Mouse (Mus musculus): ENCODE data around the gene Gm20422. TPM values are rescaled to one million over a fixed set of nuclear protein-coding genes. Genes with fewer than 3 reads are reported as not detected.

Gm20422 gene
- polyA plus RNA-seq (2016; fragmentation: Nextera tagmentation; extraction: Ambion mirVana): 0.79 and 1.3 TPM in 2 replicates

DNA sequence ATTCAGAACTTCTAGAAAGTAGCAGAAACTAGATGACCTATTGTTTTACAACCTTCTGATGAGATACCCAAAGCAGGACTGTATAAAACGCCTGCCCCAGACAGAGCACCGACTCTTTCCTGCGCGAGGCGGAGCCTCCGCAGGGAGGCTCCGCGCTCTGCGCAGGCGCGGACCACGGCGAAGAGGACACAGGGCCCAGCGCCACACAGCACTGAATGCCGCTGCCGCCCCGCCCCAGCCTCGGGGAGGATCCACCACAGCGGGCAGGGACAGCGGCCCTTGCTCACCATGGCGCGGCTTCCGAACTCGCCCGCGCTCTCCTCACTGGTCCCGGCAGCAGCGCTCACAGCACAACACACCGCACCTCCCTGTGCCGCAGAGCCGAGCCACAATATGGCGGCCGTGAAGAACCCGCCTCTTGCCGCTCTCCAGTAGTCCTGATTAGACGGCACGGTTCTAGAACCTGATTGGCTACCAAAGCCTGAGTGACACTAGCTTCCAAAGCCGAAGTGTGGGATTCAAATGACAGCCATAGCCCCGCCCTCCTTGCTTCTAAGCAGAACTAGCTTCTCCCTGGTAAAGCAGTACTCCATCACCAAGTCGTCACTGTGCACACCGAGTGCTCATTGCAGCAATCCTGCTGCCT lies at the start of gene Gm20422:
TSS of gene Gm20422 (minus strand) at position 384 of the 646 bp plus-strand sequence.
- Histone ChIP-seq H3K27ac (peak within 1 kb of the TSS; percentile 99), H3K4me1 (peaks cover 19% of the 10 kb centered on the region), H3K4me3 (peak within 1 kb of the TSS; percentile 77), H3K9ac (peak within 1 kb of the TSS; percentile 94), H3K36me3 (peaks cover 8% of the 10 kb centered on the region), H3K9me3 (no peaks in the 10 kb centered on the region), H3K27me3 (replicated peaks) (no peaks in the 10 kb centered on the region), H3K4me2 (replicated peaks) (peak within 1 kb of the TSS; percentile 69)
- under 1% methylated on average over 41 of the region's 41 CpGs for WGBS
- peak; percentile 99 for ATAC-seq (ENCODE audit: low FRiP score, low read depth)

DNA sequence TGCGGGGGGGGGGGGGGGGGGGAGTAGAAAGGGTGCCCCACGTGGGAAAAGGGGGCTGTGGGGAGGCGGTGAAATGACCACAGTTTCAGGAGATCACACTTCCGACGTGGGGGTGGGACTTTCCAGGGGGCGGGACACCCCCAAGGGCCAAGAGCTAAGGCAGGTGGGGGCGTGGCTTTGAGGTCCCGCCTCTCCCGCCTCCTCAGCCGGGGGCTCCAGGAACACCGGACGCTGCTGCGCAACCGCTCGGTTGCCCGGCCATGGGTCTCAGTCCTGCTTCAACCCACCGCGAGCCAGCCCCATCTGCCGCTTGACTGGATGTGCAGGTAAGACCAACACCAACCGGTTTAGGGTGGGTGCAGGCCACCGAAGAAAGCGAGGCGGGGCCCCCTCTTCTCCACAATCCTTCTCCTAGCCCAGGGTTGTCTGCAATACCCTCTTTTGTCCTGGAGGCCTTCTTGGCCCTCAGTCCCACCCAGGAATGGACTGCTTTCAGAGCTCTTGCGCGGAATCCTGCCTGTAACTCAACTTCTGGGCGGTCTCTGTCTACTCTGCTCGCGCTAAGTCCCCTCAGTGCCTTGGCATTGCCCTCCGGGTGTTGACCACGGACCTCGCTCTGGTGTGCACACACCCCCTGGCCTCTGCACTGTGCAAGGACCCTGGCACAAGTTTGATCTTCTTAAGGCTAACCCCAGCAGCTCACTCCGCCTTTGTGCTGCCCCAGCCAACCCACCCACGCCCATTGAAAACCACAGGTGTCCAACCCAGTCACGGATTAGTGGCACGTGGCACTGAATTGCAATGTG lies 47.9 kb upstream of the Gm20422 start, which contains the start of gene Lpar2:
TSS of gene Lpar2 (plus strand) at position 44 of the 806 bp plus-strand sequence.
- peaks cover 24% of the 10 kb centered on the region for H3K4me1 ChIP-seq
- peak; percentile 71 for ATAC-seq (ENCODE audit: low FRiP score, low read depth)
- peak within 1 kb of the TSS; percentile 89 for H3K4me2 ChIP-seq (replicated peaks)
- no peaks in the 10 kb centered on the region for H3K9me3 ChIP-seq
- H3K27ac ChIP-seq: no peak within 1 kb of the TSS
- peaks cover 5% of the 10 kb centered on the region; the same call in 1 of the 2 replicates for H3K27me3 ChIP-seq (replicated peaks)
- peak within 1 kb of the TSS; percentile 68 for H3K9ac ChIP-seq
- H3K36me3 ChIP-seq: peaks cover 31% of the 10 kb centered on the region
- H3K4me3 ChIP-seq: peak within 1 kb of the TSS; percentile 53
- 1% methylated on average over 33 of the region's 35 CpGs for WGBS

DNA sequence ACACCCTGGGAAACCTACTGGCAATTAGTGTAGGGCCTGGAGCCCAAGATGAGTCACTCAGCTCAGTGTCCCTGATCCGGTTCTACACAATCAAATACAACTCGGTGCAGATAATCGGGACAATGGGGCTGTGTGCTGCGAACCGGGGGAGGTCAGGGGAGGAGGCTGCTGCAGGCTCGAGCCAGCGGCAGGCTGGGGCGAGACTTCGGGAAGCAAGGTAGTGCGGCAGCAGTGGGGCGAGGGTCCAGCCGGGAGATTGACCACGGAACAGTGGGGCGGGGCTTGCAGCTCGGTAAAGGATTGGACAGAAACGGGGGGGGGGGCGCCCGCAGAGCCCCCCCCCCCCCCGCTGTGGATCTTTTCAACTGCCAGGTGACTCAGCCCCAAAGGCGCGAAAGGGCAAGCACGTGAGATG lies 47.3 kb upstream of the Gm20422 start:
- WGBS: 0% methylated on average over 18 of the region's 22 CpGs

DNA sequence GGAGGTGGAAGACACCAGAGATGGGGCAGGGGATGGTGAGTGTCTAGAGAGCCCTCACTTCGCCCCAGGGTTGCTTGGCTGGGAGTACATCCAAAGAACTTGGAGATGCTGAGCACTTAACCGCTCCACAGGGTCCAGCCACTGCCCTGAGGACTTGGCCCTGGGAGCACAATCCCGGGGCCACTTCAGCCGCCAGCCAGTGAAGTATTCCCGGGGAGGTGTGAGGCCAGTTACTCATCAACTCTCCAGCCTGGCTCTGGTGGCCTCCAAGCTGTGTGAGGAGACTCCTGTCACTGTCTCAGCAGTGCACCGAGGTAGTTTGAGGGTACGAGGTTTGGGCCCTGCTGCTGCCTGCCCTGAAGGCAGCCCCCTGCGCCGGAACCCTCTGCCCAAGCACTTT lies 45.8 kb upstream of the Gm20422 start:
- 76% methylated on average over 9 of the region's 9 CpGs for WGBS
- no peak for ATAC-seq (ENCODE audit: low FRiP score, low read depth)
- Histone ChIP-seq H3K4me2 (replicated peaks) (no peak overlapping the region), H3K9ac (no peak overlapping the region), H3K27me3 (replicated peaks) (peaks cover 5% of the 10 kb centered on the region; the same call in 1 of the 2 replicates), H3K36me3 (peaks cover 38% of the 10 kb centered on the region), H3K4me1 (peaks cover 24% of the 10 kb centered on the region), H3K9me3 (no peaks in the 10 kb centered on the region), H3K27ac (no peak overlapping the region), H3K4me3 (no peak overlapping the region)

More for the DNA sequence above, 47.3 kb upstream of the Gm20422 start:
- H3K4me3 ChIP-seq: peak overlapping the region; percentile 53
- no peaks in the 10 kb centered on the region for H3K9me3 ChIP-seq
- peaks cover 5% of the 10 kb centered on the region; the same call in 1 of the 2 replicates for H3K27me3 ChIP-seq (replicated peaks)
- ATAC-seq (ENCODE audit: low FRiP score, low read depth): peak; percentile 69
- peak overlapping the region; percentile 68 for H3K9ac ChIP-seq
- no peak overlapping the region for H3K27ac ChIP-seq
- H3K36me3 ChIP-seq: peaks cover 35% of the 10 kb centered on the region
- H3K4me1 ChIP-seq: peaks cover 24% of the 10 kb centered on the region
- peak overlapping the region; percentile 89 for H3K4me2 ChIP-seq (replicated peaks)

DNA sequence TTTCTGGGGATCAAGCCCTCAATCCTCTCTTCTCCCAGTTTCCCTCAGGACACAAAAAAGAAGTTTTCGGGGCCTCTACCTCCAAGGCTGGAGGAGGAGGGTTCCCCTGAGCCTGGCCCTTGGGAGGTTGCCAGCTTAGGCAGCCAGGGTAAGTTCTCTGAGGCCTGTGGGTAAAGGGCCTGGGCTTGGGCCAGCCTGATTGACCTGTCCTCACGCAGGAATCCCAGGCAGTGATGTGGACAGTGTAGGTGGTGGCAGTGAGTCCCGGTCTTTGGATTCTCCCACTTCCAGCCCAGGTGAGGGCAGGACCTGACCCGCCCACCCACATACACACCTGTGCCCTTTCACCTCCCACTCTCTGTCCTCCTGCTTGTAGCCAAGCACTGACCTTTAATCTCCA lies 40.7 kb upstream of the Gm20422 start:
- peaks cover 58% of the 10 kb centered on the region for H3K36me3 ChIP-seq

DNA sequence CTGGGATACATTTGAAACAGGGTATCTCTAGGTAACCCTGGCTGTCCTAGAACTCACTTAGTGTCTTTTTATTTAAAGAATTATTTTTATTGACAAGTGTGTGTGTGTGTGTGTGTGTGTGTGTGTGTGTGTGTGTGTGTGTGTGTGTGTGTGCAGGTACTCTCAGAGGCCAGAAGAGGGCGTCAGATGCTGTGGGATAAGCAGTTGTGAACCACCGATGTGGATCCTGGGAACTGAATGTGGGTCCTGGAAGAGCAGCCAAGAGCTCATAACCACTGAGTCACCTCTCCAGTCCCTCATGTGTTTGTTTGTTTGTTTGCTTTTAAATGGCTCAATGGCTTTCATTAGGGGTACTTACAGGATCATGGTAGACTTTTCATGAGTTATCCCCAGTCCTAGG lies 40.2 kb upstream of the Gm20422 start:
- H3K4me2 ChIP-seq (replicated peaks): no peak overlapping the region
- no peaks in the 10 kb centered on the region for H3K27me3 ChIP-seq (replicated peaks)
- ATAC-seq (ENCODE audit: low FRiP score, low read depth): no peak
- no peak overlapping the region for H3K27ac ChIP-seq
- no peak overlapping the region for H3K9ac ChIP-seq
- H3K9me3 ChIP-seq: no peaks in the 10 kb centered on the region
- WGBS: 79% methylated on average over 2 of the region's 2 CpGs
- no peak overlapping the region for H3K4me3 ChIP-seq
- no peaks in the 10 kb centered on the region for H3K4me1 ChIP-seq
- H3K36me3 ChIP-seq: peaks cover 56% of the 10 kb centered on the region

More for the DNA sequence above, 40.7 kb upstream of the Gm20422 start:
- WGBS: over 99% methylated on average over 4 of the region's 4 CpGs
- Histone ChIP-seq H3K4me1 (no peaks in the 10 kb centered on the region), H3K27ac (no peak overlapping the region), H3K4me2 (replicated peaks) (no peak overlapping the region), H3K9me3 (no peaks in the 10 kb centered on the region), H3K27me3 (replicated peaks) (0 out of 2 replicates have a peak, but pooled peaks cover under 1% of the 10 kb centered on the region), H3K9ac (no peak overlapping the region), H3K4me3 (no peak overlapping the region)
- ATAC-seq (ENCODE audit: low FRiP score, low read depth): no peak

DNA sequence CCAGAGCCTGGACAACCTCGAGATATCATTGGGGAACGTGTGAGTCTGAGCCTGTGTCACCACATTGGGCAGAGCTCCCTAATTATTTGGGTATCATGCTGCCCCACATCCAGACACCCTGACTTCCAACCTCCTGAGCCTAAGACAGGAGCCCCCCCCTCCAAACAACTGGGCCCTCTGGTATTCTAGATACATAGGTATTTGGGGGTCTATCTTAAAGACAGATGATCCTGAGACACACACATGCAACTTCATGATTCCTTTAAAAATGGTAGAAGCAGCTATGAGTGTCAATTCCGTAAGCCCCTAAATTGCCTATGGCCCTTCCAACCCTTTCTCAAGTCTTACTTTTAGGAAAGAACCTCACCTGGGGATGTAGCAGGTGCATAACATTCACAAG lies 35.1 kb upstream of the Gm20422 start:
- H3K27ac ChIP-seq: no peak overlapping the region
- peak overlapping the region; percentile 87 for H3K4me2 ChIP-seq (replicated peaks)

DNA sequence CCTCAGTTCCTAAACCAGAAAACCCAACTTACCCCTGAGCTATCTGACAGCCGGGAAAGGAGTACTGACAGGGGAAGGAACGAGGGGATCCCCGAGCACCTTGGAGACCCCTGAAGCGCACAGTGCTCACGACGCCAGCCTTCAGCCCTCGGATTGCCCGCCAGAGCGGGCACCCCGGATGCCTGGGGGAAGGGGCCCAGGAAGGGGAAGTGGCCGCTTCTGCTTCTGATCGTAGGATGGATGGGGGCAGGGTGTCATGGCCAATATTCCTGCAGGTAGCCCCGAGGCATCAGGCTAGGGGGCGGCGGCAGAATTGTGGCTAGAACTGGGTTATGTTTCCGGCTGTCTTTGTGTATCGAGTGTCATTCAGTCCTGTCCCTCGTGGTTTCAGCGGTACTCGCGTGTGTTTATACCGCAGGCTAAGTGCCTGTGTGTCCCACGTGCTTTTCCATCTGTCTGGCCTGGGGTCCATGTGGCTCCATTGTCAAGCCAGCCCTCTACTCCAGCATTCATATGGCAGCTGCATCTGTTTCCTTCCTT lies 34.2 kb upstream of the Gm20422 start:
- peak overlapping the region; percentile 47 for H3K4me3 ChIP-seq

More for the DNA sequence above, 35.1 kb upstream of the Gm20422 start:
- Histone ChIP-seq H3K27me3 (replicated peaks) (no peaks in the 10 kb centered on the region), H3K4me3 (no peak overlapping the region), H3K4me1 (peaks cover 16% of the 10 kb centered on the region), H3K36me3 (peaks cover 56% of the 10 kb centered on the region), H3K9ac (no peak overlapping the region), H3K9me3 (no peaks in the 10 kb centered on the region)
- ATAC-seq (ENCODE audit: low FRiP score, low read depth): no peak
- 79% methylated on average over 3 of the region's 3 CpGs for WGBS

DNA sequence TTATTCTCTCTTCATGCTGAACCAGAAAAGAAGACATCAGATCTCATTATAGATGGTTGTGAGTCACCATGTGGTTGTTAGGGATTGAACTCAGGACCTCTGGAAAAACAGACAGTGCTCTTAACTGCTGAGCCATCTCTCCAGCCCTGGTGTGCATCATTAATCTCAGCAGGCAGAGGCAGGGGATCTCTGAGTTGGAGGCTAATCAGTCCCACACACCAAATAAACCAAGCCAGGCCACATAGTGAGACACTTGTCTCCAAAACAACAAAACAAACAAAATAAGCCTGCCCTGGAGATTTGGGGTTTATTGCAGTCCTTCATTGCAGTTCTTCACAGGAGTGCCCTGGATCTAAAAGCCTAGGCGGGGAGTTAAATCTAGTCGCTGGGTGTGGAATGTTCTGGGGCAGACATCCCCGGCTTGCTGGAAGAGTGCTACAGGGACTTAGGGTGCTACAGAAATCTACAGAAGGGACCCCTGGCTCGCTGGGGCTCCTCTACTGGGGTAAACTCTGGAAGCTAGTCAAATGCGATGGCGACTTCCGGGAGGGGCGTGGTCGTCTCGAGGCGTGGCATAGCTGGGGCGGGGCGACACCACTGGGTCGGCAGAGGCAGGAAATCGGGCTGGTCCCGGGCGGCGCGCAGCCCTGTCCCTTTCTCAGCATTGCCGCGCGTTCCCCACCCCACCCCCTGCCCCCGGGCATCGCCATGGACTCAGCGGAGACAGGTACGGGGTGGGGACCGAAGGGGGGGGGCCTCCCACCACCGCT lies 33.6 kb upstream of the Gm20422 start, which contains the start of gene Gmip:
TSS of gene Gmip (plus strand) at position 586 of the 770 bp plus-strand sequence.
- Histone ChIP-seq H3K4me2 (replicated peaks) (peak within 1 kb of the TSS; percentile 87), H3K4me1 (peaks cover 16% of the 10 kb centered on the region), H3K9me3 (no peaks in the 10 kb centered on the region), H3K4me3 (peak within 1 kb of the TSS; percentile 47), H3K36me3 (peaks cover 55% of the 10 kb centered on the region), H3K27ac (peak within 1 kb of the TSS; percentile 50; the same call in 1 of the 2 replicates), H3K9ac (peak within 1 kb of the TSS; percentile 79), H3K27me3 (replicated peaks) (no peaks in the 10 kb centered on the region)
- 5% methylated on average over 26 of the region's 28 CpGs for WGBS
- peak; percentile 78 for ATAC-seq (ENCODE audit: low FRiP score, low read depth)

More for the DNA sequence above, 34.2 kb upstream of the Gm20422 start:
- ATAC-seq (ENCODE audit: low FRiP score, low read depth): peak; percentile 77
- Histone ChIP-seq H3K4me2 (replicated peaks) (peak overlapping the region; percentile 87), H3K9ac (peak overlapping the region; percentile 79), H3K9me3 (no peaks in the 10 kb centered on the region), H3K27ac (peak overlapping the region; percentile 50; the same call in 1 of the 2 replicates), H3K27me3 (replicated peaks) (no peaks in the 10 kb centered on the region), H3K4me1 (peaks cover 16% of the 10 kb centered on the region), H3K36me3 (peaks cover 54% of the 10 kb centered on the region)
- 3% methylated on average over 23 of the region's 23 CpGs for WGBS

DNA sequence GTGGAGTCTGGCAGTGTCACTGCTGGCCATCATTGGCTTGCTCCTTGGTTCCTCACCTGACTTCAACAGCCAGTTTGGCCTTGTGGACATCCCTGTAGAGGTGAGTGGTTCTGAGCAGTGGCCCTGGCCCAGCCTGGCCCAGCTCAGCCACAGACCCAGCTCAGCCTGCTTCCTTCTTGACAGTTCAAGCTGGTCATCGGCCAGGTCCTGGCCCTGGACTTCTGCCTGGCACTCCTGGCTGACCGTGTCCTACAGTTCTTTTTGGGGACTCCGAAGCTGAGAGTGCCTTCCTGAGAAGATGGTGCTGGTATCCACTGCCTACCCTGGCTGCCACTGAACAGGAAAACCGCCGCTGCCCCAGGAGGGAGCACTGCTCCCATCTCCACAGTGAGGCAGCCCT lies 32.5 kb upstream of the Gm20422 start:
- Histone ChIP-seq H3K27ac (no peak overlapping the region), H3K36me3 (peaks cover 65% of the 10 kb centered on the region), H3K4me1 (peaks cover 16% of the 10 kb centered on the region), H3K9me3 (no peaks in the 10 kb centered on the region), H3K4me2 (replicated peaks) (no peak overlapping the region), H3K27me3 (replicated peaks) (no peaks in the 10 kb centered on the region), H3K9ac (no peak overlapping the region), H3K4me3 (no peak overlapping the region)
- no peak for ATAC-seq (ENCODE audit: low FRiP score, low read depth)
- 92% methylated on average over 5 of the region's 5 CpGs for WGBS

DNA sequence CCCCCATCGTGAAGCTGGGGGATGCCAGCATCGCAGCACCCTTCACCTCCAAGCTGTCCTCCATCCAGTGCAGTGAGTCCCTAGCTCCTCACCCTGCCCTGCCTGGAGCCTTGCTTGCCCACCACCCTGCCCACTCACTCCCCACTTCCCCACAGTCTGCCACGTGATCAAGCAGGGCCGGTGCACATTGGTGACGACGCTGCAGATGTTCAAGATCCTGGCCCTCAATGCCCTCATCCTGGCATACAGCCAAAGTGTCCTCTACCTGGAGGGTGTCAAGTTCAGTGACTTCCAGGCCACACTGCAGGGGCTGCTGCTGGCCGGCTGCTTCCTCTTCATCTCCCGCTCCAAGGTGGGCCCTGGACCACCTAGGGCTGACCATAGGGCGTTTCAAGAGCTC lies 30.8 kb upstream of the Gm20422 start:
- Histone ChIP-seq H3K27ac (no peak overlapping the region), H3K4me3 (no peak overlapping the region), H3K4me1 (peaks cover 16% of the 10 kb centered on the region), H3K36me3 (peaks cover 73% of the 10 kb centered on the region), H3K4me2 (replicated peaks) (no peak overlapping the region), H3K9me3 (no peaks in the 10 kb centered on the region), H3K9ac (no peak overlapping the region), H3K27me3 (replicated peaks) (no peaks in the 10 kb centered on the region)
- no peak for ATAC-seq (ENCODE audit: low FRiP score, low read depth)
- 98% methylated on average over 9 of the region's 9 CpGs for WGBS

All from neural tube, embryonic 12.5 days (tissue).